Mouse (Mus musculus) gastrocnemius, adult 8-10 months (tissue): ENCODE measurements around the gene Gm14419. TPM values are rescaled to one million over a fixed set of nuclear protein-coding genes. Genes with fewer than 3 reads are reported as not detected.
"Not testable (repeated sequence)": the region's sequence is repeated elsewhere in the genome, so short reads cannot be mapped to it uniquely, and the experiment has no call there.

ENCODE experiments used
- DNase-seq, 2 experiments: peaks; one replicate each; pipeline ENCODE4 v3.0.0; 2022; ENCODE audit warnings: low spot score in 2 of 2
- total RNA-seq, 4 experiments: library from RNA; stranded (reverse); gene quantifications; 2 replicates each; pipeline ENCODE4 v1.2.4; 2022

Gene Gm14419
- 10 to 100 TPM; 35.6 to 44.6 (median 38.8) TPM for total RNA-seq

DNA sequence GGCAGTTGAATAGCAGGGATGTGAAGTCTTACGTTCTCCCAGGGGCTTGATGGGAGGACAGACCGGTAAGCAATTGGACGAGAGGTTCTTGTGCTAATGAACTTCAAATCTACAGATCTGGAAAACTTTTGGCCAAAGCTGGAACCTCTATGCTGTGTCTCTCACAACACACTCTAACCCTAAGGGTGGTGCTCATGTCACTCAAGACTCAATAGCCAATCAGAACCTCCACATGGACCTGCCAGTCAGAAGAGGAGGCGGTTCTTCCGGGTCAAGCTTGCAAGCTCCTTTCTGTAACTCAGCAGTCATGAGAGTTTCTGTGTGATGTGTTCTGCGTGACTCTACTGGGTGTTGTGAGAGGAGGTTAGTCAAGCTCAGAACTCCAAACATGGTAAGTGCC is at the start of gene Gm14419:
Gene Gm14419 (plus strand): TSS at position 301 of the 400 bp plus-strand sequence.
- not testable (repeated sequence) for DNase-seq

Other genes starting within 250 kb of the Gm14419 start
- 10 to 100 TPM; 10.7 to 20.8 (median 12.1) TPM for gene Gm14295, start 202.3 kb upstream of the Gm14419 start, total RNA-seq
- gene Gm14408, start 169.8 kb upstream of the Gm14419 start, total RNA-seq, result not detected
- 1 to 10 TPM; 2.1 to 3.7 (median 3.1) TPM for gene Gm14296, start 73.1 kb upstream of the Gm14419 start, total RNA-seq
- gene Gm14401, start 73.4 kb downstream of the Gm14419 start, total RNA-seq, result 1 to 10 TPM in 3 of 4 experiments, under 1 TPM in 1; 0.97 to 1.7 (median 1.5) TPM
- 10 to 100 TPM; 10.4 to 19.9 (median 17.8) TPM for gene Gm14410, start 205.5 kb downstream of the Gm14419 start, total RNA-seq